Mouse (Mus musculus) liver, embryonic 16.5 days (tissue): ENCODE measurements at regions not wholly inside any gene's neighbourhood (a gene's known extent, or its start where the extent isn't known, plus 50 kb on each side); places are given as distances from the start of the nearest gene placed in this dataset.

Experiments
- ATAC-seq: fragments of 200-750 bp; cut with Nextera tagmentation; 2 replicates; pipeline ENCODE4 v1.8.0; 2017; ENCODE audit warnings: low read depth, mild to moderate bottlenecking, moderate number of reproducible peaks, moderate library complexity
- H3K27ac ChIP-seq: fragments of 300-500 bp; sonication (generic); 2 replicates; pipeline ENCODE4 v1.5.1; 2014; ENCODE audit warnings: mild to moderate bottlenecking, low read length
- H3K27me3 ChIP-seq: fragments of 300-500 bp; sonication (generic); 2 replicates; pipeline ENCODE4 v1.6.1; 2014; ENCODE audit warnings: low read depth, low read length, mixed read lengths; ENCODE audit not compliant: control insufficient read depth, insufficient read depth
- H3K36me3 ChIP-seq: fragments of 300-500 bp; sonication (generic); 2 replicates; pipeline ENCODE4 v1.6.1; 2014; ENCODE audit warnings: mild to moderate bottlenecking; ENCODE audit not compliant: control insufficient read depth, insufficient read depth
- H3K4me1 ChIP-seq: fragments of 300-500 bp; sonication (generic); 2 replicates; pipeline ENCODE4 v1.6.1; 2014; ENCODE audit warnings: low read depth, low read length, mixed read lengths; ENCODE audit not compliant: control insufficient read depth
- H3K4me2 ChIP-seq: fragments of 300-500 bp; sonication (generic); 2 replicates; pipeline ENCODE4 v1.6.1; 2014; ENCODE audit warnings: low read depth, low read length, mixed read lengths
- H3K4me3 ChIP-seq: fragments of 300-500 bp; sonication (generic); 2 replicates; pipeline ENCODE4 v1.5.1; 2014; ENCODE audit warnings: low read depth, mild to moderate bottlenecking, low read length
- H3K9ac ChIP-seq: fragments of 300-500 bp; sonication (generic); 2 replicates; pipeline ENCODE4 v1.6.1; 2014; ENCODE audit warnings: low read depth, low read length
- H3K9me3 ChIP-seq: fragments of 300-500 bp; sonication (generic); replicated peaks from 2 replicates; pipeline ENCODE4 v1.6.1; 2016; ENCODE audit warnings: low read length; ENCODE audit not compliant: control insufficient read depth
- WGBS: fragments of 180-500 bp; shearing (Covaris S2); extraction: QIAGEN DNeasy Blood & Tissue Kit; methylation state at CpG from one replicate; pipeline ENCODE4 v1.1.7; 2014; ENCODE audit not compliant: insufficient replicate concordance; 5-methylcytosine and 5-hydroxymethylcytosine counted together

GRCm38 (mm10) chr13:31347000-31347399, 208.9 kb upstream of the Foxq1 start:
- no peaks in the 10 kb centered on the region for H3K9me3 ChIP-seq
- peak; percentile 41; the same call in 1 of the 2 replicates for ATAC-seq
- whole genome bisulfite sequencing: 31% methylated on average over 2 of the region's 2 CpGs

GRCm38 (mm10) chr13:31349671-31350070, 206.3 kb upstream of the Foxq1 start:
- Histone ChIP-seq H3K9me3 (no peaks in the 10 kb centered on the region), H3K27me3 (no peaks in the 10 kb centered on the region), H3K9ac (no peak overlapping the region), H3K36me3 (no peaks in the 10 kb centered on the region), H3K4me3 (no peak overlapping the region), H3K4me2 (no peak overlapping the region), H3K27ac (no peak overlapping the region), H3K4me1 (no peaks in the 10 kb centered on the region)
- WGBS: 42% methylated on average over 2 of the region's 2 CpGs
- ATAC-seq: no peak

More at GRCm38 (mm10) chr13:31347000-31347399, 208.9 kb upstream of the Foxq1 start:
- Histone ChIP-seq H3K4me2 (no peak overlapping the region), H3K27me3 (no peaks in the 10 kb centered on the region), H3K4me1 (no peaks in the 10 kb centered on the region), H3K4me3 (no peak overlapping the region), H3K9ac (no peak overlapping the region), H3K27ac (no peak overlapping the region), H3K36me3 (no peaks in the 10 kb centered on the region)

- no peaks in the 10 kb centered on the region for H3K4me1 ChIP-seq
- no peaks in the 10 kb centered on the region for H3K27me3 ChIP-seq
- H3K9ac ChIP-seq: no peak overlapping the region
- H3K4me2 ChIP-seq: no peak overlapping the region
- H3K27ac ChIP-seq: no peak overlapping the region
- H3K9me3 ChIP-seq: no peaks in the 10 kb centered on the region
- no peaks in the 10 kb centered on the region for H3K36me3 ChIP-seq
- no peak overlapping the region for H3K4me3 ChIP-seq
- no peak for ATAC-seq
Measured at GRCm38 (mm10) chr13:31351481-31351880, 204.5 kb upstream of the Foxq1 start.

GRCm38 (mm10) chr13:31352825-31353224, 203.1 kb upstream of the Foxq1 start:
- Histone ChIP-seq H3K9ac (no peak overlapping the region), H3K9me3 (no peaks in the 10 kb centered on the region), H3K4me2 (no peak overlapping the region), H3K4me1 (no peaks in the 10 kb centered on the region), H3K36me3 (no peaks in the 10 kb centered on the region), H3K4me3 (no peak overlapping the region), H3K27ac (no peak overlapping the region), H3K27me3 (no peaks in the 10 kb centered on the region)
- 61% methylated on average over 5 of the region's 5 CpGs for WGBS
- ATAC-seq: no peak

GRCm38 (mm10) chr13:31359353-31359752, 196.6 kb upstream of the Foxq1 start:
- Histone ChIP-seq H3K4me1 (no peaks in the 10 kb centered on the region), H3K9me3 (no peaks in the 10 kb centered on the region), H3K4me3 (no peak overlapping the region), H3K36me3 (no peaks in the 10 kb centered on the region), H3K27ac (no peak overlapping the region), H3K9ac (no peak overlapping the region), H3K27me3 (no peaks in the 10 kb centered on the region), H3K4me2 (no peak overlapping the region)
- 68% methylated on average over 4 of the region's 4 CpGs for WGBS
- no peak for ATAC-seq

- H3K9ac ChIP-seq: no peak overlapping the region
- no peak overlapping the region for H3K4me2 ChIP-seq
- H3K4me1 ChIP-seq: no peaks in the 10 kb centered on the region
- no peak overlapping the region for H3K4me3 ChIP-seq
- no peak overlapping the region for H3K27ac ChIP-seq
- H3K36me3 ChIP-seq: no peaks in the 10 kb centered on the region
- WGBS: 9% methylated on average over 3 of the region's 3 CpGs
- no peaks in the 10 kb centered on the region for H3K9me3 ChIP-seq
- H3K27me3 ChIP-seq: no peaks in the 10 kb centered on the region
- ATAC-seq: no peak
Measured at GRCm38 (mm10) chr13:31362386-31362785, 193.5 kb upstream of the Foxq1 start.

GRCm38 (mm10) chr13:31364369-31364768, 191.6 kb upstream of the Foxq1 start:
- Histone ChIP-seq H3K27me3 (no peaks in the 10 kb centered on the region), H3K9ac (no peak overlapping the region), H3K4me3 (no peak overlapping the region), H3K4me1 (no peaks in the 10 kb centered on the region), H3K36me3 (no peaks in the 10 kb centered on the region), H3K9me3 (no peaks in the 10 kb centered on the region), H3K27ac (no peak overlapping the region), H3K4me2 (no peak overlapping the region)
- no peak for ATAC-seq
- 54% methylated on average over 4 of the region's 4 CpGs for WGBS

GRCm38 (mm10) chr13:31367226-31367625, 188.7 kb upstream of the Foxq1 start:
- H3K9me3 ChIP-seq: no peaks in the 10 kb centered on the region
- ATAC-seq: no peak
- H3K4me2 ChIP-seq: no peak overlapping the region
- 61% methylated on average over 3 of the region's 3 CpGs for WGBS
- H3K36me3 ChIP-seq: no peaks in the 10 kb centered on the region
- H3K4me1 ChIP-seq: no peaks in the 10 kb centered on the region
- no peak overlapping the region for H3K4me3 ChIP-seq
- H3K27ac ChIP-seq: no peak overlapping the region
- no peak overlapping the region for H3K9ac ChIP-seq
- no peaks in the 10 kb centered on the region for H3K27me3 ChIP-seq

- Histone ChIP-seq H3K4me3 (no peak overlapping the region), H3K4me2 (no peak overlapping the region), H3K9me3 (no peaks in the 10 kb centered on the region), H3K36me3 (no peaks in the 10 kb centered on the region), H3K4me1 (no peaks in the 10 kb centered on the region), H3K27me3 (no peaks in the 10 kb centered on the region), H3K9ac (no peak overlapping the region), H3K27ac (no peak overlapping the region)
- no peak for ATAC-seq
- 56% methylated on average over 4 of the region's 4 CpGs for WGBS
Measured at GRCm38 (mm10) chr13:31369182-31369581, 186.8 kb upstream of the Foxq1 start.

- Histone ChIP-seq H3K9me3 (no peaks in the 10 kb centered on the region), H3K27ac (no peak overlapping the region), H3K36me3 (no peaks in the 10 kb centered on the region), H3K4me2 (no peak overlapping the region), H3K27me3 (no peaks in the 10 kb centered on the region), H3K4me1 (no peaks in the 10 kb centered on the region), H3K9ac (no peak overlapping the region), H3K4me3 (no peak overlapping the region)
- 51% methylated on average over 6 of the region's 6 CpGs for WGBS
- no peak for ATAC-seq
Measured at GRCm38 (mm10) chr13:31370873-31371272, 185.1 kb upstream of the Foxq1 start.
